Mouse (Mus musculus) heart, postnatal 0 days (tissue): ENCODE results near the gene Igsf9. TPM values are rescaled to one million over a fixed set of nuclear protein-coding genes. Genes with fewer than 3 reads are reported as not detected.
A peak's percentile ranks its signal among the peaks of the same experiment; 100 is the strongest.

Source experiments
- ATAC-seq: fragments of 200-750 bp; cut with Nextera tagmentation; 2 replicates; pipeline ENCODE4 v1.8.0; 2017; ENCODE audit warnings: low read depth, moderate number of reproducible peaks, moderate library complexity; ENCODE audit not compliant: insufficient read depth
- DNase-seq: peaks from one replicate; pipeline ENCODE4 v3.0.0-alpha.2; 2016; ENCODE audit warnings: low spot score
- H3K27ac ChIP-seq: fragments of 300-500 bp; sonication (generic); 2 replicates; pipeline ENCODE4 v1.5.1; 2014; ENCODE audit warnings: low read depth, mild to moderate bottlenecking
- H3K27me3 ChIP-seq: fragments of 300-500 bp; sonication (generic); 2 replicates; pipeline ENCODE4 v1.6.1; 2014; ENCODE audit warnings: low read length, mixed read lengths; ENCODE audit not compliant: control insufficient read depth, insufficient read depth
- H3K36me3 ChIP-seq: fragments of 300-500 bp; sonication (generic); replicated peaks from 2 replicates; pipeline ENCODE4 v1.6.1; 2014; ENCODE audit warnings: low read length, mixed read lengths; ENCODE audit not compliant: control insufficient read depth, insufficient read depth
- H3K4me1 ChIP-seq: fragments of 300-500 bp; sonication (generic); 2 replicates; pipeline ENCODE4 v1.6.1; 2014; ENCODE audit warnings: antibody characterized with exemption; ENCODE audit not compliant: control insufficient read depth, insufficient read depth
- H3K4me2 ChIP-seq: fragments of 300-500 bp; sonication (generic); 2 replicates; pipeline ENCODE4 v1.6.1; 2014; ENCODE audit warnings: low read depth, mild to moderate bottlenecking, low read length, moderate library complexity
- H3K4me3 ChIP-seq: fragments of 300-500 bp; sonication (generic); 2 replicates; pipeline ENCODE4 v1.5.1; 2014; ENCODE audit warnings: low read depth, low read length
- H3K9ac ChIP-seq: fragments of 300-500 bp; sonication (generic); replicated peaks from 2 replicates; pipeline ENCODE4 v1.6.1; 2014; ENCODE audit warnings: low read depth, low read length, mixed read lengths
- H3K9me3 ChIP-seq: fragments of 300-500 bp; sonication (generic); replicated peaks from 2 replicates; pipeline ENCODE4 v1.6.1; 2016; ENCODE audit warnings: low read length; ENCODE audit not compliant: control insufficient read depth
- CTCF ChIP-seq: IDR thresholded peaks from 2 replicates; pipeline ENCODE4 v1.5.1; 2016; ENCODE audit warnings: antibody characterized with exemption, control low read depth, low read depth
- EP300 ChIP-seq: IDR thresholded peaks from 2 replicates; pipeline ENCODE4 v1.6.1; 2016; ENCODE audit warnings: antibody characterized with exemption, low read depth
- whole genome bisulfite sequencing: fragments of 180-500 bp; shearing (Covaris S2); extraction: QIAGEN DNeasy Blood & Tissue Kit; methylation state at CpG from one replicate; pipeline ENCODE4 v1.1.7; 2014; 5-methylcytosine and 5-hydroxymethylcytosine counted together
- polyA plus RNA-seq: library from polyadenylated mRNA; unstranded; fragments of >200 nt; fragmentation: Nextera tagmentation; extraction: Ambion mirVana; gene quantifications from 2 replicates; pipeline ENCODE4 v1.2.1, GENCODE M21; 2015
- total RNA-seq: library from RNA; depleted of rRNA; stranded (reverse); fragments of >200 nt; gene quantifications from 2 replicates; pipeline ENCODE4 v1.2.3, GENCODE M21; 2014; ENCODE audit warnings: low replicate concordance

Gene Igsf9
- total and polyA plus RNA-seq, 2 experiments from 2014 or later, result 0.78 to 3.2 TPM

GRCm38 (mm10) chr1:172486236-172486635 is 4.6 kb downstream of the Igsf9 start:
- Histone ChIP-seq H3K36me3 (no peaks in the 10 kb centered on the region), H3K4me3 (no peak overlapping the region), H3K9ac (no peak overlapping the region), H3K4me2 (no peak overlapping the region), H3K27ac (no peak overlapping the region), H3K4me1 (peaks cover 4% of the 10 kb centered on the region), H3K27me3 (peaks cover 8% of the 10 kb centered on the region; the same call in 1 of the 2 replicates), H3K9me3 (no peaks in the 10 kb centered on the region)
- 67% methylated on average over 4 of the region's 4 CpGs for WGBS
- DNase-seq, result no peak
- TF ChIP-seq EP300 (no peak), CTCF (no peak)
- ATAC-seq, result no peak

- no peak overlapping the region for H3K9ac ChIP-seq
- H3K9me3 ChIP-seq, result no peaks in the 10 kb centered on the region
- ATAC-seq (no peak), DNase-seq (no peak)
- H3K4me3 ChIP-seq, result no peak overlapping the region
- TF ChIP-seq EP300 (no peak), CTCF (no peak)
- H3K36me3 ChIP-seq, result no peaks in the 10 kb centered on the region
- H3K27me3 ChIP-seq, result peaks cover 8% of the 10 kb centered on the region; the same call in 1 of the 2 replicates
- H3K4me2 ChIP-seq, result no peak overlapping the region
- no peak overlapping the region for H3K27ac ChIP-seq
- H3K4me1 ChIP-seq, result peaks cover 4% of the 10 kb centered on the region
- WGBS, result 81% methylated on average over 5 of the region's 5 CpGs
These were observed 5.1 kb downstream of the Igsf9 start for GRCm38 (mm10) chr1:172486651-172487050.

GRCm38 (mm10) chr1:172487859-172488258 is 6.3 kb downstream of the Igsf9 start:
- H3K9ac ChIP-seq, result no peak overlapping the region
- ATAC-seq (no peak), DNase-seq (no peak)
- no peaks in the 10 kb centered on the region for H3K36me3 ChIP-seq
- no peaks in the 10 kb centered on the region for H3K9me3 ChIP-seq
- no peaks in the 10 kb centered on the region; the same call in 1 of the 2 replicates for H3K4me1 ChIP-seq
- no peak overlapping the region for H3K4me2 ChIP-seq
- 66% methylated on average over 4 of the region's 4 CpGs for WGBS
- no peak overlapping the region for H3K4me3 ChIP-seq
- no peak for TF ChIP-seq CTCF
- H3K27me3 ChIP-seq, result peaks cover 8% of the 10 kb centered on the region; the same call in 1 of the 2 replicates
- H3K27ac ChIP-seq, result no peak overlapping the region

GRCm38 (mm10) chr1:172488831-172489230 is 7.2 kb downstream of the Igsf9 start:
- Histone ChIP-seq H3K9me3 (no peaks in the 10 kb centered on the region), H3K4me2 (no peak overlapping the region), H3K4me3 (no peak overlapping the region), H3K27me3 (peaks cover 8% of the 10 kb centered on the region; the same call in 1 of the 2 replicates), H3K27ac (no peak overlapping the region), H3K9ac (no peak overlapping the region), H3K4me1 (no peaks in the 10 kb centered on the region; the same call in 1 of the 2 replicates), H3K36me3 (no peaks in the 10 kb centered on the region)
- DNase-seq, result no peak
- no peak for ATAC-seq
- 57% methylated on average over 7 of the region's 7 CpGs for WGBS
- TF ChIP-seq EP300 (no peak), CTCF (no peak)

GRCm38 (mm10) chr1:172489585-172490250 is 8.1 kb downstream of the Igsf9 start:
- Histone ChIP-seq H3K4me1 (no peaks in the 10 kb centered on the region; the same call in 1 of the 2 replicates), H3K27me3 (peaks cover 8% of the 10 kb centered on the region; the same call in 1 of the 2 replicates), H3K4me2 (peak overlapping the region; percentile 68), H3K27ac (no peak overlapping the region), H3K4me3 (peak overlapping the region; percentile 39), H3K9me3 (no peaks in the 10 kb centered on the region), H3K36me3 (no peaks in the 10 kb centered on the region), H3K9ac (no peak overlapping the region)
- peak; percentile 24; the same call in 1 of the 2 replicates for ATAC-seq
- no peak for DNase-seq
- 42% methylated on average over 12 of the region's 12 CpGs for WGBS
- TF ChIP-seq CTCF, result no peak
- no peak for TF ChIP-seq EP300
